Mouse (Mus musculus): ENCODE measurements around the gene Eif2b3.

DNA sequence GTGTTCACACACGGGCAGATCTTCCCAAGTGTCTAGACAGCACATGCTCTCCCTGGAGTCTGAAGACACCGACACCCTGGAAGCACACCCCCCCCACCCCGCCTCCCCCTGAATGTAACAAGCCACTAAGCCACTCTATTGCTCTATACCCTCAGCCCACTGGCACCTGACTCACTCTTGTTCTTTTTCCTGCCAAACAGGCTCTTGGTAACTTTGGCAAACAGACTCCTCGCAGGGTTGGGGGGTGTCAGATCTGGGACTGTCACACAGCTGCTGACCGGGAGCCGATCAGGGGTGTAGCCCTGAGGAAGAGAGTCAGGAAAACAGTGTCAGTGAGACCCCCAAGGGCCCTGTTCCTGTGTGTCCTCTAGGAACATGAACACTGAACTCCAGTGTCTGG lies 112.0 kb downstream of the Eif2b3 start:
- TF ChIP-seq CTCF (IDR thresholded peaks at IDR 0.05; ENCODE audit: control insufficient read depth, insufficient read depth, low read length) (no peak), POLR2A (IDR thresholded peaks at IDR 0.05; ENCODE audit: borderline replicate concordance, control insufficient read depth, low read depth, low read length) (no peak)
